Mouse (Mus musculus) neural tube, embryonic 12.5 days (tissue): ENCODE results near the gene Zfp423. TPM values are rescaled to one million over a fixed set of nuclear protein-coding genes. Genes with fewer than 3 reads are reported as not detected.

Experiments
- ATAC-seq: fragments of 200-750 bp; cut with Nextera tagmentation; 2 replicates; pipeline ENCODE4 v1.8.0; 2017; ENCODE audit warnings: low read depth, mild to moderate bottlenecking, moderate TSS enrichment, moderate library complexity; ENCODE audit not compliant: low FRiP score
- H3K27ac ChIP-seq: fragments of 300-500 bp; sonication (generic); 2 replicates; pipeline ENCODE4 v1.5.1; 2016
- H3K27me3 ChIP-seq: fragments of 300-500 bp; sonication (generic); replicated peaks from 2 replicates; pipeline ENCODE4 v1.6.1; 2016; ENCODE audit warnings: mild to moderate bottlenecking
- H3K36me3 ChIP-seq: fragments of 300-500 bp; sonication (generic); 2 replicates; pipeline ENCODE4 v1.6.1; 2016; ENCODE audit warnings: mild to moderate bottlenecking
- H3K4me1 ChIP-seq: fragments of 300-500 bp; sonication (generic); 2 replicates; pipeline ENCODE4 v1.6.1; 2016
- H3K4me2 ChIP-seq: fragments of 300-500 bp; sonication (generic); replicated peaks from 2 replicates; pipeline ENCODE4 v1.6.1; 2016; ENCODE audit warnings: mild to moderate bottlenecking
- H3K4me3 ChIP-seq: fragments of 300-500 bp; sonication (generic); 2 replicates; pipeline ENCODE4 v1.5.1; 2016
- H3K9ac ChIP-seq: fragments of 300-500 bp; sonication (generic); 2 replicates; pipeline ENCODE4 v1.6.1; 2016; ENCODE audit warnings: mild to moderate bottlenecking
- H3K9me3 ChIP-seq: fragments of 300-500 bp; sonication (generic); 2 replicates; pipeline ENCODE4 v1.6.1; 2016; ENCODE audit warnings: mild to moderate bottlenecking
- WGBS: fragments of 180-500 bp; shearing (Covaris S2); methylation state at CpG from one replicate; pipeline ENCODE4 v1.1.7; 2016; 5-methylcytosine and 5-hydroxymethylcytosine counted together
- polyA plus RNA-seq: library from polyadenylated mRNA; unstranded; fragments of >200 nt; fragmentation: Nextera tagmentation; extraction: Ambion mirVana; gene quantifications from 2 replicates; pipeline ENCODE4 v1.2.1, GENCODE M21; 2016

The Zfp423 gene
- polyA plus RNA-seq, 1 experiment from 2014 or later = 48.5 TPM

GRCm38 (mm10) chr8:87812661-87813060, 146.7 kb downstream of the Zfp423 start:
- no peaks in the 10 kb centered on the region for H3K36me3 ChIP-seq
- no peaks in the 10 kb centered on the region for H3K27me3 ChIP-seq
- no peak overlapping the region for H3K4me3 ChIP-seq
- no peak for ATAC-seq
- H3K27ac ChIP-seq = no peak overlapping the region
- H3K4me2 ChIP-seq = no peak overlapping the region
- WGBS = 67% methylated on average over 12 of the region's 12 CpGs
- H3K9me3 ChIP-seq = no peaks in the 10 kb centered on the region
- no peak overlapping the region for H3K9ac ChIP-seq
- peaks cover 32% of the 10 kb centered on the region for H3K4me1 ChIP-seq

DNA sequence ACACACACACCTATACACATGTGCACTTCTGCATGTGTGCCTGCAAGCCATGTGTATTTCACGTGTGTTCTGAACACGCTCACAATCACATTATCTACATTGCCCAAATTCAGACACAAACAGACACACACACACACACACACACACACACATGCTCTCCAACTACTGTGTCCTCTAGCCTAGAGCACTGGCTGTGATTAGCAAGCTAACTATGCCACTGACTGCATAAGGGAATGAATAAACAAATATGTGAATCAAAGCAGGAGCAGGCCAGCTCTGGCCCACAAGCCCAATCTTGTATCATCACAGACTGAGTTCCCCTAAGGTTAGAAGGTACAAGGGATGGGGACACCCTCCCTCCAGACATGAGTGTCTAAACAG, 147.3 kb downstream of the Zfp423 start:
- Histone ChIP-seq H3K9ac (no peak overlapping the region), H3K27ac (0 out of 2 replicates have a peak overlapping the region, but pooled peaks have one; percentile 15), H3K9me3 (no peaks in the 10 kb centered on the region), H3K36me3 (no peaks in the 10 kb centered on the region), H3K4me1 (peaks cover 36% of the 10 kb centered on the region), H3K4me3 (no peak overlapping the region), H3K27me3 (no peaks in the 10 kb centered on the region), H3K4me2 (no peak overlapping the region)
- ATAC-seq = no peak; the same call in 1 of the 2 replicates
- WGBS = 94% methylated on average over 2 of the region's 2 CpGs

DNA sequence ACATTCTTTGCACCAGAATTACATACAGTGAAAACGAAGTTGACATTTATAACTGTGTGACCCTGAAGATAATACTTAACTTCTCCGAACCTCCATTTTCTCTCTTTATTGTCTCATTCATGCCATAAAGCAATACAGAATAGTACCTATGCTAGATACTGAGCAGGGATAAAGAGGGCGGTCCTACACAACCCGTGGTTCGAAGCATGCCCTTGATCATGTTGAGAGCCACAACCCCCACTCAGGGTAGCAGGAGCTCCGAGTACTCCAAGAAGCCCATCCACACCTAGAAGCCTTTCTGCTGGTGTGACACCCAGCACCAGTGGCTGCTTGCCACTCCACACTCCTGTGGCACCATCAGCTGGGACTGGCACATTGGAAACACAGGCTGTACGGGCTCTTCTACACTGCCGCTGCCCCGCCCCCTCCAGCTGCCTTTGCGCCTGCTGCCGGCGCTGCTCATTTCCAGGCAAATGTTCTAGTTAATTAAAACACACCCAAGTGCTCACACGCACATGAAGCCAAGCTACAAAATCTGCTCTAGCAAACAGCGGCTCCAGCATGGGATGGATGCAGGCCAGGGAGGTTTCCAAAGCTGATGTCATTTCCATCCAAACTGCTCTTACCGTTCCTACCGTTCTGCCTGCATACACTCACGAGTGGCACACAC, 147.9 kb downstream of the Zfp423 start:
- Histone ChIP-seq H3K9me3 (no peaks in the 10 kb centered on the region), H3K4me3 (no peak overlapping the region), H3K27ac (0 out of 2 replicates have a peak overlapping the region, but pooled peaks have one; percentile 15), H3K36me3 (no peaks in the 10 kb centered on the region), H3K4me1 (peaks cover 36% of the 10 kb centered on the region), H3K4me2 (no peak overlapping the region), H3K9ac (no peak overlapping the region), H3K27me3 (no peaks in the 10 kb centered on the region)
- ATAC-seq = peak; percentile 64; the same call in 1 of the 2 replicates
- WGBS = 67% methylated on average over 17 of the region's 17 CpGs

GRCm38 (mm10) chr8:87810771-87811170, 148.6 kb downstream of the Zfp423 start:
- no peaks in the 10 kb centered on the region for H3K9me3 ChIP-seq
- no peaks in the 10 kb centered on the region for H3K36me3 ChIP-seq
- no peak overlapping the region for H3K9ac ChIP-seq
- no peak overlapping the region for H3K4me3 ChIP-seq
- peaks cover 36% of the 10 kb centered on the region for H3K4me1 ChIP-seq
- WGBS = 90% methylated on average over 6 of the region's 6 CpGs
- no peak overlapping the region for H3K27ac ChIP-seq
- H3K4me2 ChIP-seq = no peak overlapping the region
- ATAC-seq = no peak
- no peaks in the 10 kb centered on the region for H3K27me3 ChIP-seq

- Histone ChIP-seq H3K36me3 (no peaks in the 10 kb centered on the region), H3K9ac (no peak overlapping the region), H3K9me3 (no peaks in the 10 kb centered on the region), H3K27me3 (no peaks in the 10 kb centered on the region), H3K4me2 (peak overlapping the region; percentile 8; the same call in 1 of the 2 replicates), H3K4me3 (no peak overlapping the region), H3K27ac (peak overlapping the region; percentile 5; the same call in 1 of the 2 replicates), H3K4me1 (peaks cover 37% of the 10 kb centered on the region)
- no peak for ATAC-seq
- 38% methylated on average over 11 of the region's 11 CpGs for whole genome bisulfite sequencing
Observed at GRCm38 (mm10) chr8:87804327-87804900, 155.0 kb downstream of the Zfp423 start.

DNA sequence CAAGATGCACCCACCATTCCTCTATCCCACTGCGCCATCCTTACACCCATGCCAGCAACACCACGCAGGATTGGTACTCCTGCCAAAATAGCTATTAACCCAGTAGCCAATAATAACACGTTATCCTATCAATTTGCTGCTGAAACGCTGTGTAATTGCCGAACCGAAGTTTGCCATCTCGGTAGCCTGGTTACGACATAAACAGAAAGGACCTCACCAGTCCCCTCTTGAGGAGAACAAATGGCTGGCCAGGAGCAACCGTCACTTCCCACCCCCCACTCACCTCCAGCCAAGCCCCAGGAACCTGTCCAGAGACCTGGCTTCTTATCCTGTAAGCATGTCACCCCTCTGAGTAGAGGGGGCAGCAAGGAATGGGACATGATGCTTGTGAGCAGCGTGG, 156.0 kb downstream of the Zfp423 start:
- H3K4me2 ChIP-seq = no peak overlapping the region
- H3K27ac ChIP-seq = no peak overlapping the region
- no peak overlapping the region for H3K9ac ChIP-seq
- 73% methylated on average over 10 of the region's 10 CpGs for WGBS
- no peaks in the 10 kb centered on the region for H3K27me3 ChIP-seq
- H3K4me3 ChIP-seq = no peak overlapping the region
- H3K36me3 ChIP-seq = no peaks in the 10 kb centered on the region
- H3K4me1 ChIP-seq = peaks cover 37% of the 10 kb centered on the region
- no peaks in the 10 kb centered on the region for H3K9me3 ChIP-seq
- no peak for ATAC-seq

GRCm38 (mm10) chr8:87802571-87802970, 156.8 kb downstream of the Zfp423 start:
- WGBS = 67% methylated on average over 3 of the region's 3 CpGs
- no peak overlapping the region for H3K27ac ChIP-seq
- no peaks in the 10 kb centered on the region for H3K27me3 ChIP-seq

GRCm38 (mm10) chr8:87800121-87800520, 159.3 kb downstream of the Zfp423 start:
- H3K27me3 ChIP-seq = no peaks in the 10 kb centered on the region
- no peak overlapping the region for H3K4me2 ChIP-seq
- no peak overlapping the region for H3K27ac ChIP-seq
- ATAC-seq = no peak
- H3K36me3 ChIP-seq = no peaks in the 10 kb centered on the region
- no peak overlapping the region for H3K9ac ChIP-seq
- 92% methylated on average over 11 of the region's 11 CpGs for WGBS
- peaks cover 25% of the 10 kb centered on the region for H3K4me1 ChIP-seq
- no peak overlapping the region for H3K4me3 ChIP-seq
- no peaks in the 10 kb centered on the region for H3K9me3 ChIP-seq

More at GRCm38 (mm10) chr8:87802571-87802970, 156.8 kb downstream of the Zfp423 start:
- Histone ChIP-seq H3K4me1 (peaks cover 37% of the 10 kb centered on the region), H3K4me3 (no peak overlapping the region), H3K36me3 (no peaks in the 10 kb centered on the region), H3K9me3 (no peaks in the 10 kb centered on the region), H3K9ac (no peak overlapping the region), H3K4me2 (no peak overlapping the region)
- no peak for ATAC-seq

DNA sequence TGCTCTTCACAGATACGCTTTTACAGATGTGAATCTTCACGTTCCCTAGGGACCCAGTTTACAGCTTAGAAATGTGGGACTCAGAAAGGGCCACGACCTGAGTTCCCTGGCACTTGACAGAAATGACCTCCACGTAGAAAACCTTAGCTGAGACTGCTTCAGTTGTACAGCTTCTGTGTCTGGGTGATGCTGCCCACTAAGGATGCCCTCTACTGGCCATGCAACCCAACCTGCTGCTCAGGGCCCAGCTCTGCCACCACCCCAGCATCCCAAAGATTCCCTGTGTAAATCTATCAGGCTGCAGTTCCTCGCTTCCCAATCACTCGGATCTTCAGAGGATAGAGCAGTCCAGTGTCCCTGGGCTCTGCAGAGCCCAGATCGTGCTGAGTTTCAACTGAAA, 163.2 kb downstream of the Zfp423 start:
- no peak for ATAC-seq
- H3K9me3 ChIP-seq = no peaks in the 10 kb centered on the region
- H3K9ac ChIP-seq = no peak overlapping the region
- H3K27ac ChIP-seq = no peak overlapping the region
- no peak overlapping the region for H3K4me2 ChIP-seq
- no peak overlapping the region for H3K4me3 ChIP-seq
- H3K27me3 ChIP-seq = no peaks in the 10 kb centered on the region
- H3K36me3 ChIP-seq = no peaks in the 10 kb centered on the region
- H3K4me1 ChIP-seq = peaks cover 9% of the 10 kb centered on the region; the same call in 1 of the 2 replicates
- 66% methylated on average over 7 of the region's 7 CpGs for WGBS

- Histone ChIP-seq H3K4me1 (peaks cover 9% of the 10 kb centered on the region; the same call in 1 of the 2 replicates), H3K27ac (no peak overlapping the region), H3K36me3 (no peaks in the 10 kb centered on the region), H3K9ac (no peak overlapping the region), H3K9me3 (no peaks in the 10 kb centered on the region), H3K4me2 (no peak overlapping the region), H3K4me3 (no peak overlapping the region), H3K27me3 (no peaks in the 10 kb centered on the region)
- ATAC-seq = no peak
- WGBS = 73% methylated on average over 10 of the region's 10 CpGs
Observed at GRCm38 (mm10) chr8:87794639-87795038, 164.8 kb downstream of the Zfp423 start.

- H3K27ac ChIP-seq = no peak overlapping the region
- H3K9ac ChIP-seq = no peak overlapping the region
- H3K4me2 ChIP-seq = no peak overlapping the region
- H3K36me3 ChIP-seq = no peaks in the 10 kb centered on the region
- no peak for ATAC-seq
- H3K4me3 ChIP-seq = no peak overlapping the region
- H3K4me1 ChIP-seq = peaks cover 4% of the 10 kb centered on the region; the same call in 1 of the 2 replicates
- no peaks in the 10 kb centered on the region for H3K27me3 ChIP-seq
- H3K9me3 ChIP-seq = no peaks in the 10 kb centered on the region
- 93% methylated on average over 6 of the region's 6 CpGs for WGBS
Observed at GRCm38 (mm10) chr8:87791103-87791502, 168.3 kb downstream of the Zfp423 start.

DNA sequence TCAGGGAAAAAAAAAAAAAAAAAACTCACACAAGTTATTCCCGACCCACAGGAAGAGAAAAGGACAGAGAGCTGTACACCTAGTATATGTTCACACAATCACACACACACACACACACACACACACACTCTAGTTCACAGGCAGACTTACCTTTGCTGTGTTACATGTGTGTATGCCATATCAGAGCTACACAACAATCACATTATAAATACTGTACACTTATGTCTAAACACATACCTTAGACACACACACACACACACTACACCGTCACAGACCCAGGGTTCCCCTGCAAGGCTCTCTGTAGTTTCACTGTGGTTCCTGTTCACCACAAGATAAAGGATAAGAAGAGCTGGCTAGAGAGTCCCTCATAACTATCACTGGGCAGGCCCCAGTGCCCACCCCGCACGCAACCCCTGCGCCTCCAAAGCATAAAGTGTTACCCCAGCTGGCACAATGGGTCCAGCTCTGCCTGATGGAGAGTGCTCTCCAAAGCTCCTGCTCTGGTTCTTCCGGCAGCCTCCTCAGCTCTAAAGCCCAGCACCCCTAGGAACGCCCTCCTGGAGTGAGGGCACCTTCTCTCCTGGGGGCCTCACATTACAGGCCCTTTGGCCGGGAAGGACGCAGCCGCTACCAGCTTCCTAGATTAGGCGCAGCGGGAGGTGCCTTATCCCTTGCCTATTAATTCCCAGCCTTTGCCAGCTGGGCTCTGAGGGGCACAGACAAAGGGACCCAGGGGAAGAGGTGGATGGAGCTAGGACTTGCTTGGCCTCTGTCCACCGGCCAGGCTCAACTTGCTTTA, 174.6 kb downstream of the Zfp423 start:
- Histone ChIP-seq H3K4me3 (no peak overlapping the region), H3K4me2 (peak overlapping the region; percentile 39; the same call in 1 of the 2 replicates), H3K9ac (no peak overlapping the region), H3K9me3 (no peaks in the 10 kb centered on the region), H3K4me1 (peaks cover 22% of the 10 kb centered on the region), H3K36me3 (peaks cover 35% of the 10 kb centered on the region), H3K27me3 (no peaks in the 10 kb centered on the region), H3K27ac (no peak overlapping the region)
- ATAC-seq = no peak
- WGBS = 48% methylated on average over 13 of the region's 13 CpGs
